Mouse (Mus musculus) myocyte (in vitro differentiated cells): ENCODE measurements at regions not wholly inside any gene's neighbourhood (a gene's known extent, or its start where the extent isn't known, plus 50 kb on each side); places are given as distances from the start of the nearest gene placed in this dataset.

Source experiments
- MAX ChIP-seq: IDR thresholded peaks from one replicate; pipeline ENCODE4 v1.6.1; 2011; ENCODE audit warnings: low read depth, mild to moderate bottlenecking, control low read depth
- MYOD1 ChIP-seq, 3 experiments: IDR thresholded peaks; one replicate each; pipeline ENCODE4 v1.6.1; 2011; ENCODE audit warnings: control low read depth in 2 of 3, low read depth in 2 of 3, mild to moderate bottlenecking in 2 of 3, moderate library complexity in 1 of 3; ENCODE audit not compliant: insufficient read length in 2 of 3, control insufficient read depth in 1 of 3
- POLR2A ChIP-seq: IDR thresholded peaks from one replicate; pipeline ENCODE4 v1.6.1; 2011; ENCODE audit warnings: low read depth, mild to moderate bottlenecking, control low read depth, moderate library complexity; ENCODE audit not compliant: insufficient read length
- POLR2AphosphoS2 ChIP-seq: IDR thresholded peaks from one replicate; pipeline ENCODE4 v1.6.1; 2011; ENCODE audit warnings: low read depth, control low read depth; ENCODE audit not compliant: insufficient read length
- TCF12 ChIP-seq: IDR thresholded peaks from one replicate; pipeline ENCODE4 v1.6.1; 2011; ENCODE audit warnings: mild to moderate bottlenecking, control low read depth; ENCODE audit not compliant: poor library complexity, insufficient read depth, severe bottlenecking
- TCF3 ChIP-seq: IDR thresholded peaks from one replicate; pipeline ENCODE4 v1.6.1; 2011; ENCODE audit warnings: low read depth, control low read depth; ENCODE audit not compliant: insufficient read length

GRCm38 (mm10) chr1:138720728-138721127 is 100.8 kb upstream of the Nek7 start:
- TF ChIP-seq POLR2AphosphoS2 = no peak
- TF ChIP-seq MYOD1 (IDR thresholded peaks at IDR 0.05; ENCODE audit: control insufficient read depth in 1 of 3, insufficient read length in 2 of 3, low read depth in 2 of 3) = no peak
- no peak for TF ChIP-seq TCF12
- TF ChIP-seq POLR2A = no peak
- no peak for TF ChIP-seq MAX
- no peak for TF ChIP-seq TCF3
